Mouse (Mus musculus): ENCODE results near the gene Atp5j.

GRCm38 (mm10) chr16:84783279-84783678 is 52.1 kb downstream of the Atp5j start:
- TF ChIP-seq FLI1 (IDR thresholded peaks at IDR 0.05; ENCODE audit: low read length) (no peak), GATA1 (IDR thresholded peaks at IDR 0.05; ENCODE audit: borderline replicate concordance, low read length) (no peak)
